Mouse (Mus musculus) CH12F3 (cell line): ENCODE results near the gene Cep170b.

Experiments used
- in situ Hi-C: fragments of 300-500 bp; cut with MboI; formaldehyde crosslinking; loops from 2 replicates; pipeline ENCODE4 v1.14.3; 2020; ENCODE audit warnings: low sequenced_read_pairs

The Cep170b gene

DNA sequence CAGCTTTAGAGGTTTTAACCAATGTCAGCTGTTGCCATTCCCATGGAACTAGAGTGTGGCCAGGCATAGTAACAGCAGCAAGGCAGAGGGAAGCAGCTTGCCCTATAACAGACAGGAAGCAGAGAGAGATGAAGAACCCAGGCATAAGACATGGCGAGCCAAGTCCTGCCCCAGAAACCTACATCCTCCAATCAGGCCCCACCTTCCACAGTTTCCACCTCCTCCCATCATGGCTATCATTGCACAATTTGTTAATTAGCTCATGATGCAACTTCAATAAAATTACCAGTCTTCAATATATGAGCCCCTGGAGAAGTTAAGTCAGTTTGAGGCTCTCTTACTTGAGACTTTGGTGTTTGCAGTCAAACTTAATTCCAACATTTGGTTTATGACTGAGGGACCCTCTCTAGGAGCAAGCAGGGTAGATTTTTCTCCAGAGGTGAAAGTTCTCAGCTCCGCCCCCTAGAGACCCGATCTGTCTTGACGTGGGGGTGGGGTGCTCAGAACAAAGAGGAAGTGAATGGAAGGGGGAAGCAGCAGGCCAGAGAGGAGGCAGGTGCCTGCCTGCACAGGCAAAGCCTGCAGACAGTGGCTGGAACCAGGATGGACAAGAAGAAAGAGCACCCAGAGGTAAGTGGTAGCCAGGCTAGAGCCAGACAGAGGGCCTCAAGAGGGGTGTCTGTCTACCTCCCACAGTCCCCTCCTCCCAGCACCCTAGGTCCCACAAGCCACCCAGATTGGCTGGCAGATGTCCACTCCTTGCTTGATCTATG is 40.1 kb downstream of the Cep170b start, which contains the start of gene Pld4:
Gene Pld4, plus strand, starts transcription at position 502 of the 773 bp plus-strand sequence.
- in situ Hi-C loops = no loop called here

DNA sequence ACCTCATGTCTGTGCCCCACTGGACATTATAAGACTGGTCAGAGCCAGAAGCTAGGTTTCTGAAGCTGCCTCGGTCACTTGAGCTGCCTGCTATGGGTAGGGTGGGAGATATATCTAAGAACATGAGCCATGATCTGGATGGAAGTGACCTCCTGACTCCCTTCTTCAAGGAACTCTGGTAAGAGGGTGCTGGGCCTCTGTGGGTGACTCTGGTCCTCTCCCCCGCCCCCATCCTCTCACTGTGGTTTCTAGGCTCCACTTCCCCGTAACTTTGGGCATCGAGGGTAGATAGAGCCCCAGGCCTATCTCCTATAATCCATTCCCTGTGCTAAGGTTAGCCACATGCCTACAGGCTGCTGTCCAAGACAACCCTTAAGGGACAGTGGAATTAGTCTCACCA is 41.2 kb downstream of the Cep170b start:
- in situ Hi-C loops = no loop called here

GRCm38 (mm10) chr12:112762018-112762417 is 41.8 kb downstream of the Cep170b start:
- in situ Hi-C loops = no loop called here

DNA sequence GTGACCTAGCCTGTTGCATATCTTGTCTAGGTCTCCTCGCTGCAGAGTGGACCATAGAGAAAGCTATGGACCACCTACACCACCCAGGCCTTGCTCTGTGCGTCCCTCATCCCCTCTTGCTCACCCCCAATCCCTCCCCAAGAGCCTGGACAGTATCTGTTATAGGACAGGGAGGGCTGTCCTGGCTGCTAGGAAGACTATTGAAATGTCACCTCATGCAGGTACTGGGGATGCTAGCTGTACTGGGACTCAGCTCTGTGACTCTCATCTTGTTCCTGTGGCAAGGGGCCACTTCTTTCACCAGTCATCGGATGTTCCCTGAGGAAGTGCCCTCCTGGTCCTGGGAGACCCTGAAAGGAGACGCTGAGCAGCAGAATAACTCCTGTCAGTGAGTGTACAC is 42.9 kb downstream of the Cep170b start:
- in situ Hi-C loops = no loop called here

DNA sequence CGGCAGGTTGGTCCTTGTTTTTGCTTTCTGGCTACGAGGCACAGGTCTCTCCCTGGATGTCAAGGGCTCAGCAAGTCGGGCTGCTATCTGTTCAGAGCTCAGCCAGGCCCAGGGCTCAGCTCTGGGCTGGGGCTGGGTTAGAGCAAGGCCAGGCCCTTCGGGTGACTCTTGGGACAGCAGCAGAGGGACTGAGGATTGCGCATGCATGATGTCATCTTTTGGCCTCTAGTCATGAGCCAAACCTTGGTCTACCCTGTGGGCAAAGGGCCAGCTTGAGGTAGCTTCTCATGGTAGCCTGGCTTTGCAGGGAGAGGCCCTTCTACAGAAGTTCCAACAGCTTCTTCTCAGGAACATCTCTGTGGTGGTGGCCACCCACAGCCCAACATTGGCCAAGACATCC is 43.9 kb downstream of the Cep170b start:
- in situ Hi-C loops = no loop called here

GRCm38 (mm10) chr12:112764991-112765390 is 44.7 kb downstream of the Cep170b start:
- in situ Hi-C loops = no loop called here

GRCm38 (mm10) chr12:112766586-112766985 is 46.3 kb downstream of the Cep170b start:
- in situ Hi-C loops = no loop called here

- in situ Hi-C loops = no loop called here
Observed at GRCm38 (mm10) chr12:112767036-112767890, 47.0 kb downstream of the Cep170b start.

GRCm38 (mm10) chr12:112768166-112768565 is 47.9 kb downstream of the Cep170b start:
- in situ Hi-C loops = no loop called here

DNA sequence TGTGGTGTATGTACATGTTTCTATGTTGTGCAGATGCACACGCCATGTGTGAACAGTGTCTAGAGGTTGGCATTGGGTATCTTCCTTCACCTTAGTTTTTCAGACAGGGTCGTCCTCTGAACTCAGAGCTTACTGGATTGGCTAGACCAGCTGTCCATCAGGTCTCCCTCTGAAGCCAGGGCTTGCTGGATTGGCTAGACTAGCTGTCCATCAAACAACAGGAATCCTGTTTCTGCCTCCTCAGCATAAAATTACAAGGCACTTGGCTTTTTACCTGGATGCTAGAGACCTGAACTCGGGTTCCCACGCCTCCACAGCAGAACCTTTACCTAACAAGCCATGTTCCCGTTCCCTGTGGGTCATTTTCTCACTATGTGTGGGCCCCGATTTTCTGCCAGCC is 48.8 kb downstream of the Cep170b start:
- in situ Hi-C loops = no loop called here

DNA sequence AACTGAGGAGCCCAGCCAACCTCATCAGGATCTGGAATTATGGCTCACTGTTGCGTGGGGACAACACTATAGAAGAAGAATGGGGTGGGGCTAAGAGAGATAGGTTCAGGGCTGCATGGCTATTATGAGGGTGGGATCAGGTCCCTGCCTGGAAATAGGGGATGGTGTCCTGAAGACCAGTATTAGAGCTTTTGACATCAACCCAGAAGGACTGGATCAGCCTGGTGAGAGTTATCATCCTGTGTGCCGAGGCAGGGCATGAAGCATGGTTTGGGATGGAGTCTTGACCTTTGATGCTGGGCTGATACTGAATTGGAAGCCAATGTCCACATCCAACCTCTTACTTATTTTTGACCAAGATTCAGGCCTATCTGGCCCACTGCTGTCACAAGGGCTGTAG is 49.5 kb downstream of the Cep170b start:
- in situ Hi-C loops = no loop called here

GRCm38 (mm10) chr12:112770396-112770795 is 50.1 kb downstream of the Cep170b start:
- in situ Hi-C loops = no loop called here

- in situ Hi-C loops = no loop called here
Observed at GRCm38 (mm10) chr12:112772306-112772705, 52.1 kb downstream of the Cep170b start.

DNA sequence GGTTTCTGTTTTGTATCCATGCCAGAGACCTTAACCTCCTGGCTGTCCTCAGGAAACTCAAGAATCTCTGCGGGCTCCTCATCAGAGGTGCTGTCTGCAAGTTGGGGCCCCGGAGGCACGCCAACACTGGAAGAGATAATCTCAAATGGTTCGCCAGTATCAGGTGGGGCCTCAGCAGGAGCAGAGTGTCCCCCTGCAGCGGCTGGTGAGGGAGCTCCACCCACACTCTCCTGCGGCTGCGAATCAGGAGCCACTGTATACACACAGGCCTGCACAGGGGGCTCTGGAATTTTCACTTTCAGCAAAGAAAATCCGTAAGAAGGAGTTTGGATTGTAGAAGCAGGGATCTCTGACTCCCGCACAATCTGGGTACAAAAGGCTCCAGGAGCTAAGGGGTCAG is 53.1 kb downstream of the Cep170b start:
- in situ Hi-C loops = no loop called here

DNA sequence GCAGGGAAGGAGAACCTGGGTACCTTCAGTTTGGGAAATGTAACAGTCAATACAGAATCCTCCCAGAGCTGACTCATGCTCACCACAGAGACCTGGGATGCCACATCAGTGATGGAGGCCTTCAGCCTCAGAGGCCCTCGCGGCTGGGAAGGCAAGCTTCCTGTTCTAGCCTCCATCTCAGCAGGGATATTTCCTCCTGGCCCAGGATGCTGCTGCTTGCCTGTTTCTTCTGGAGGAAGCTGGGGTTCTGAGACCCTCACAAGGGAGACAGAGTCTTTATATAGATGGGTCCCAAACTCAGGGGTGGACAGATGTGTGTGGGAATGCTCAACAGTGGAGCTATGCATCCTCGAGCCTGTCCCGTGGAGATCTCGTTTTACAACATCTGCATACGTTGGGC is 53.8 kb downstream of the Cep170b start:
- in situ Hi-C loops = no loop called here

GRCm38 (mm10) chr12:112774481-112774880 is 54.2 kb downstream of the Cep170b start:
- in situ Hi-C loops = no loop called here

- in situ Hi-C loops = no loop called here
Observed at GRCm38 (mm10) chr12:112791026-112791425, 70.8 kb downstream of the Cep170b start.

DNA sequence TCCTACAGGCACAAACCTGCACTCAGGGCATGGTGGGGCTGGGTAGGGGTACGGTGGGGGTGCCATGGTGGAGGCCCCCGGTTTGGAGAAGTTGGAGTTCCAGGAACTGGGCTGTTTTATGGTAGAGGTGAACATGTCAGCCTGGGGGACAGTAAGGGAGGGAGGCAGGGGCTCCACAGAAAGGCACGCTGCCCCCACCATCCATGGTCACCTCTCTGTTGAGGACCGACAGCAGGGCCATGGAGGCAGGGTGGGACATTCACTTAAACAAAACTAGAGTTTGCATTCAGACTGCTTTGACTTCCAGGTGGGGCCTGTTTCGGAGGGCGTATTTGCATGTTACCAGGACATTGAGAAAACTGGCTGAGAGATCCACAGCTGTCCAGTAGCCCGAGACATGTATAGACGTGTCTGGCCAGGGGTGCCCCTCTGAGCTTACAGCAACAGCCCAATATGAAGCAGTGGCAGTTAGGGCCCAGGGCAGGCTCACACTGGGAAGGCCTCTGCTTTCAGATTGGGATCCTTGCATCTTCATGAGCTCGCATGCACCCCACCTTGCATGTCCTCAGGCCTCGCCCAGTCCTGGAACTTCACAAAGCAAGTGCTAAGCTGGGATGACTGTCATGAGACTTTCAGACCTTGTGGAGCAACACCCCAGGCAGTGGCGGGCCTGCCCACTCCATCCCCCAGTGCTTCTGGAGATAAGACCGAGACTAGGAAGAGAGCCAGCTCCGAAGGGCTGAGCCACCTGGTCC is 73.5 kb downstream of the Cep170b start:
- in situ Hi-C loops = no loop called here

DNA sequence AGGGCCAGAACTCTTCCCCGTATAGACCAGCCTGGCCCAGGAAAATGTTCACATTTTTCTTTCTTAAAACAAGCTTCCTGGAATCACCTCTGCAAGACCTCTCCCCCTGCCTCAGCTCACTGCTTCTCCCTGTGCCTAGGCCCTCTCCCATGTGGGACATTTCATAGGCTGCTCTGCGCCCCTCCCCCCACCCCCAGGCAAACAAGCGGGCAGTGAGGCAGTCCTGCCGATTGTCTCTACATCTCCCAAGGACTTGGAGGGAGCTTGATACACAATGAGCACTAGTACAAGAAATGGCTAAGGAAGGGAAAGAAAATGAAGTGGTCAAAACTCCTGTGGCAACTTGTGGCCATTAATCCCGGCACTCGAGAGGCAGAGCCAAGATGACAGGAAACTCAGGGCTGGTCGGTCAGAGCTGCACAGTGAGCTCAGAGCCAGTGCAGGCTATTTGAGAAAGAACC is 74.1 kb downstream of the Cep170b start:
- in situ Hi-C loops = no loop called here

DNA sequence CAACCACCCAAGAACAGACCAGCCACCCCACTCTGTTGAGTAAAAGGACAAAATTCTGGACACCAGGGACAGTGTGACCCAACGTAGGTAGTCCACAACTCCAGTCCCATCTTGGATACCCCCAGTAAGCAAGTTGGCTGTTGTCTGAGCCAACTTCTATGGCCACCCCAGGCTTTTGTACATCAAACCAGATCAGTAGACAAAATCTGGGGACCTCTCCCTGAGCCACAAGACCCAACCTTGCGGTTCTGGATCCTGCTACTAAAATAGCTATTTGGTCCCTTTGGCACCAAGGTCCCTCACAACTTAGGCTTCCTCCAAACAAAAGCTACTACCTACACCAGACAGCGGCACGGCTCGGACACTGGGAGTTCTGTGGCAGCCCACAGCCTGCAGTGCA is 74.7 kb downstream of the Cep170b start:
- in situ Hi-C loops = loop anchor here (5.0 kb wide), 1 partner anchor 48 kb away; no protein-coding TSS in a partner anchor
